Mouse (Mus musculus) adrenal gland, adult 8-10 months (tissue): ENCODE data around the gene Arid5b. TPM values are rescaled to one million over a fixed set of nuclear protein-coding genes. Genes with fewer than 3 reads are reported as not detected.
A peak's percentile ranks its signal among the peaks of the same experiment; 100 is the strongest.

ENCODE experiments used
- DNase-seq: peaks from one replicate; pipeline ENCODE4 v3.0.0; 2022
- total RNA-seq, 4 experiments: library from RNA; stranded (reverse); gene quantifications; 2 replicates each; pipeline ENCODE4 v1.2.4; 2022

Arid5b gene
- total RNA-seq, 4 experiments from 2014 or later: 22.5 to 34.7 (median 29.4) TPM

DNA sequence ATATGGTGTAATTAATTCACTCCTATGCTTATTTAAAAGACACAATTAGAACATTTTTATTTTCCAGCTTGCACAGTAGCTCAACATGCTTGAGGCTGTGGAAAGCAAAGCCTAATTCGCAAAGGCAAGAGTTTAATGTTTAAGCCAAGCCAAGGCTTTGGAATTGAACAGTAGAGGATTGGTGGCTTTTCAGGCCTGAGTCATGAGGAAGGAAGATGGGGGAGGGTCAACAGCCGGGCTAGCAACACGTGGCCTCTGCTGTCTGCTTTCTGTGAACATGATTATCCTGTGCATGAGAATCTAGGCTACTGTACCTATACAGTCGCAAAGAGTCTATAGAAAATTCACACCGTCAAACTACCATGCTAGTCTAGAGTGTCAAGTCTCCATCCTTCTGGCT, 9.9 kb downstream of the Arid5b start:
- DNase-seq: no peak

DNA sequence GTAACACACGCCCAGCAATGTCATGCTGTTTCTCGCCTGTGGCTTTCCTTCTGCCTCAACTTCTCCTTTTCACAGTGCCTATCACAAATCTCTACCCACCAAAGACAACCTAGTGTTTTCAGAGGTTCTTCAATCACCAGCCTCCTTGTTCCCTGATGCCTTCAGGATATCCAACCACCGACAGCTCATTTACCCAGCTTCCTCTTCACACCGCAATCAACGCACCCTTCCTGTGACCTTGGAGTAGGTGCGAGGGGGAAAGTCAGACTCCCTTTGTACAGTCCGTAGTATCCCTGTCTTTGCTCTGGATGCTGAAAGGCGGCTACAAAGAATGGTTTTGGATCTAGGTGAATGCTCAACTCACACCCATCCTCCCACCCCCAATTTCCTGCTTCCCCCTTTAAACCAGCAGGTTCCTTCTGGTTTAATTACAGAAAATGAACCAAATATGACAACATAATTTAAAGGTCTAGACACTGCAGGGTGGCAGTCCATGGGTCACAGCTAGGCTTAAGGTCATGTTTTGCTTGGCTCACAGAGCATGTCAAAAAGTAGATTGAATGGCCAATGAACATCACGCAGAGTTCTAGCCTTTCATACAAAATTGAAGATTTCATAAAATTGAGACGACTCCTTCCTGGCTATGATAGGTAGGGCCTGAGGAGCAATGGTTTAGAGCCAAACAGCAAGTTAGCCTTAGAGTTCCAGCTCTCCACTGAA, 14.4 kb downstream of the Arid5b start:
- no peak for DNase-seq

DNA sequence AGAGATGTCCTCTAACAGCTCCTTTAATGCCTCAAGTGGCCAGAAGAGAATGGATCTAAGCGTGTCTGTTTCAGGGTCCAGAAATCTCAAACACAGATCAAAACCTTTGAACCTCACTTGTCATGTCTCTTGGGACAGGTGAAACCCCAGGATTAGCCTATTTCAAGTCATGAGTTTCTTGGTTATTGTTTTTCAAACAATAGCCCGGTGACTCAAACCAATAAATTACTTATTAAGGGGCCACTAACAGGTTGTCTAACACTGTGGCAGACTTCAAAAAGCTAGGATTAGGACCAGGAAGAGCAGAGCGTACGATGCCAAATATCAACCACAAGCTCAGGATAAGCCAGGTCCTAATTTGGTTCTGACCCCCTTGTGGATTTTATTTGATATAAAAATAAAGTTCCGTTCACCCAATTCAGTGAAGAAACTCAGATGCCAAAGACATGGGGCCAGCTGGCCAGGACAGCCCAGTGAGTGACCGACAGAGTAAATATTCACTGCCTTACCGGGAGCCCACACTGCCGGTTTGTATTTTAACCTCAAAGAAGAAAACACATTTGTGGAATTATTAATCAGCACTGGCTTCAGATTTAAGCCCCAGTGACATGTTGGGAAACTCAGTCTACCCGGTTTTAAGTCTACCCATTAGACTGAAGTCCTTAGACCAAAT, 15.1 kb downstream of the Arid5b start:
- no peak for DNase-seq

- no peak for DNase-seq
Observed at GRCm38 (mm10) chr10:68259601-68260000, 18.9 kb downstream of the Arid5b start.

- no peak for DNase-seq
Observed at GRCm38 (mm10) chr10:68257358-68258056, 21.0 kb downstream of the Arid5b start.

GRCm38 (mm10) chr10:68256134-68256533, 22.4 kb downstream of the Arid5b start:
- DNase-seq: no peak

DNA sequence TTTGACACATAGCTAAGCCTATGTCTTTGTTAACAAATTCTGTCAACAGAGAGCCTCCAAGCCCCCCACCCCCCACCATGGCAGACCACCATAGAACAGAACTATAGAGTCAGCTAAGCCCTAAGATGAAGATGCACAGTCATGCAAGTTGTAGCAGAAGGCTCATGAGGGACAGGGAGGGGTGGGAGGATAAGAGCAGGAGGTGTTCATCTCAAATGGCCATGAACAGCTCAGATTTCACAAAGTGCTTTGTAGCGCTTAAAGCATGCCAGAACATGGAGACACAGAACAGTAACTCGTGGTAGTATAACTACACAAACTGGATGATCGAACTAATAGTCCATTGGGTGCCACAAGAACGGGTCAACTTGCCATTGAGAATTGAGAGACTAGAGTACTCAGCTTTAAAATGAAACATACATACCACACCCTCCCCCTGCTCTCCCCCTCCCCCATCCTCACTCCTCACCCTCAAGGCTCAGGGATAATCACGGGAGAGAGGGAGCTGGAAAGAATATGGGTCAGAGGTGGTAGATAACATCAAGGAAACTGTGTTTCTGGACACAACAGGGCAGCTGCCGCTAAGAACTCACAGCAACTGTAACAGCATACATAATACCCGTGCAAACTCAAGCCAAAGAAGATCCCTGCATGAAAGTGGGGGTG, 25.0 kb downstream of the Arid5b start:
- no peak for DNase-seq

DNA sequence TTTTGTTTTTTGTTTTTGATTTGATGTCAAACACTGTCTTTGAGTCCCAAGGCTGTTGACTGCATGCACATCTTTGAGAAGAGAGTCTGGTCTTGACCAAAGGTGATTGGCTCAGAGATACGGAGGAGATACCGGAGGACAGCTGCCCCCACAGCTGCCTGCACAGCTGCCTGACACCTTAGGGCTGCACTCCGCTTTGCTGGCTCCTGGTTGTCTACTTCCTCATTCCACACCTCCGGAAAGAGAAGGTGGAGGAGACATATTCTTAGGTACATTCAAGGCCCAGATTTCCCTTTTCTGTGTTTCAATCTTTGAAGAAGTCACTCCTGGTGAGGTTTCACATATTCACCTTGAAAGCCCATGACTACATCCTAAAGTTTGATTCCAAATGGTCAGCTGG, 25.9 kb downstream of the Arid5b start:
- DNase-seq: no peak

DNA sequence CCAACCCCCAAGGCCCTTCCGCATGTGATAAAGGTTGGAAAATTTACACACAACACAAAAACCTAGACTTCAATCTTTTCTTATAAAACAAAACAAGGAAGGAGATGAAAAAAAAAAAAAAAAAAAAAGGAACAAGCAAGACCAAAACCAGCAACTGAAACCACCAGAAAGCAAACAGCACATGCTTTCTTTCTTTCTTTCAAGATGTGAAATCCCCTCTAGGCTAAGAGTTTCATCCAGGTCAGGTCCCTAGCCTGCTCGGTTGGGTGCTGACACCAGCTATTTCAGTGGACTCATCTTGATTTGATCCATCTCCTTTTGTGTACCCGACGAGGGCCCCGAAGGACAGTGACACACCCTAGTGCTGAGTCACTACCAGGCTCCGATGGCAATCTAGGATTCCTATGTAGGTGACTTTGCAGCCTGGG, 29.2 kb downstream of the Arid5b start:
- DNase-seq: peak; percentile 62

GRCm38 (mm10) chr10:68248281-68249015, 30.1 kb downstream of the Arid5b start:
- DNase-seq: no peak

- no peak for DNase-seq
Observed at GRCm38 (mm10) chr10:68247490-68248280, 30.9 kb downstream of the Arid5b start.

- no peak for DNase-seq
Observed at GRCm38 (mm10) chr10:68246603-68247247, 31.8 kb downstream of the Arid5b start.

GRCm38 (mm10) chr10:68240804-68241485, 37.6 kb downstream of the Arid5b start:
- no peak for DNase-seq

DNA sequence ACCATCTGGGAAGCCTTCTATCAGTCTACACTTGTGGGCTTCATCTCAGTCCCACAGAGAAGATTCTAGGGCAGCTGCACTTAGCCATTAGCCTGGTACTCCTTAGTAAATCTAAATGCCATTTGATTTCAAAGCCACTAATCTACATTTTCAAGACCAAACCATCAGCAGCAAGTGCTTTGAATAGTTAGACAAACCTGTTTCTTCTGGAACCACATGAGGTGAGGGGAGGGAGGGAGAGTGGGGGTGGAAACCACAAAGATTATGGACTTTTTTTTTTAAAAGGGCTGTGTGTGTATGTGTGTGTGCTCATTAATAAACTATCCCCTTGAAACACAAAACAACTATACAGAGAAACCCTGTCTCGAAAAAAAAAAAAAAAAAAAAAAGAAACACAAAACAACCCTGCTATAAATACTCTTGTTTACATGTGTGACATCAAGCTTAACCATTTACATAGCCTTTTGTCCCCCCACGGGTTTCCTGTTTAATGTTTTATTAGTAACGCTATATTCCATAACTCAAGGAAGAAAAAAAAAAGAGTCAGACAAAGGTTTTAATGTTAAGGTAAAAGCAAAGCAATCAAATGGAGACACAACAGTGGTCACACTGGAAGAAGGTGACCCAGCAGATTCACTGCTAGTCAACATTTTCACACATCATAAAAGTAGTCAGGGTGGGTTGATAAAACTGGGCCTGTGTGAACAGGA, 38.3 kb downstream of the Arid5b start:
- DNase-seq: no peak

- no peak for DNase-seq
Observed at GRCm38 (mm10) chr10:68239426-68240070, 39.0 kb downstream of the Arid5b start.

GRCm38 (mm10) chr10:68238707-68239425, 39.7 kb downstream of the Arid5b start:
- DNase-seq: no peak

- no peak for DNase-seq
Observed at GRCm38 (mm10) chr10:68238182-68238581, 40.4 kb downstream of the Arid5b start.

GRCm38 (mm10) chr10:68236956-68237455, 41.5 kb downstream of the Arid5b start:
- no peak for DNase-seq
